Mouse (Mus musculus): ENCODE data around the gene Ino80b. TPM values are rescaled to one million over a fixed set of nuclear protein-coding genes. Genes with fewer than 3 reads are reported as not detected.
A peak's percentile ranks its signal among the peaks of the same experiment; 100 is the strongest.

Gene Ino80b
- total and polyA plus RNA-seq, 3 experiments: 14.9 to 30.4 (median 26.1) TPM

- Histone ChIP-seq H3K9me3 (replicated peaks; ENCODE audit: low read length) (no peaks in the 10 kb centered on the region), H3K9ac (ENCODE audit: insufficient read depth, low read depth) (peak overlapping the region; percentile 46; the same call in 1 of the 2 replicates), H3K4me3 (replicated peaks in 1 of 3; ENCODE audit: low read depth in 2 of 3, low read length in 2 of 3, poor library complexity in 1 of 3) (peak overlapping the region; percentile 59 to 67 (median 63)), H3K4me1 (ENCODE audit: control insufficient read depth in 1 of 2, insufficient read depth in 2 of 2) (peaks cover 21 to 70% of the 10 kb centered on the region in 2 experiments), H3K27me3 (replicated peaks) (no peaks in the 10 kb centered on the region), H3K4me2 (ENCODE audit: insufficient read depth, low read depth, poor library complexity, severe bottlenecking) (peak overlapping the region; percentile 81), H3K27ac (ENCODE audit: insufficient read depth, low read depth) (0 out of 2 replicates have a peak overlapping the region, but pooled peaks have one; percentile 5), H3K79me2 (replicated peaks; ENCODE audit: control insufficient read depth, extremely low read depth, insufficient read depth, poor library complexity, severe bottlenecking) (no peaks in the 10 kb centered on the region), H3K36me3 (replicated peaks in 1 of 2; ENCODE audit: control insufficient read depth in 1 of 2, insufficient read depth in 1 of 2, low read length in 1 of 2) (peaks cover 15 to 32% of the 10 kb centered on the region in 2 experiments)
- DNase-seq (ENCODE audit: extremely low read depth): no peak
- in situ Hi-C loops (cut with MboI; ENCODE audit: low pct_ligation_motif_present, low pct_unique_long_range_greater_than_20kb, low sequenced_read_pairs) (no loop called here), dilution Hi-C loops (cut with MboI; ENCODE audit: extremely low pct_ligation_motif_present, extremely low pct_unique_long_range_greater_than_20kb, low sequenced_read_pairs) (no loop called here)
- TF ChIP-seq POLR2A (IDR thresholded peaks at IDR 0.05; ENCODE audit: low read depth, low read length): no peak
- TF ChIP-seq MXI1 (IDR thresholded peaks at IDR 0.05; ENCODE audit: low read depth, low read length): no peak
These were observed 3.1 kb downstream of the Ino80b start for GRCm38 (mm10) chr6:83121863-83122710.

GRCm38 (mm10) chr6:83120930-83121862 lies 4.0 kb downstream of the Ino80b start, which contains the start of gene Wbp1:
Gene Wbp1, minus strand, starts transcription at chr6:83121559.
- H3K36me3 ChIP-seq (replicated peaks in 1 of 2; ENCODE audit: control insufficient read depth in 1 of 2, insufficient read depth in 1 of 2, low read length in 1 of 2): peaks cover 18 to 38% of the 10 kb centered on the region in 2 experiments
- H3K4me2 ChIP-seq (ENCODE audit: insufficient read depth, low read depth, poor library complexity, severe bottlenecking): peak within 1 kb of the TSS; percentile 81
- peak; percentile 99 for DNase-seq (ENCODE audit: extremely low read depth)
- dilution Hi-C loops (cut with MboI; ENCODE audit: extremely low pct_ligation_motif_present, extremely low pct_unique_long_range_greater_than_20kb, low sequenced_read_pairs) (no loop called here), in situ Hi-C loops (cut with MboI; ENCODE audit: low pct_ligation_motif_present, low pct_unique_long_range_greater_than_20kb, low sequenced_read_pairs) (no loop called here)
- no peaks in the 10 kb centered on the region for H3K9me3 ChIP-seq (replicated peaks; ENCODE audit: low read length)
- H3K27ac ChIP-seq (ENCODE audit: insufficient read depth, low read depth): peak within 1 kb of the TSS; percentile 44
- H3K4me1 ChIP-seq (ENCODE audit: control insufficient read depth in 1 of 2, insufficient read depth in 2 of 2): peaks cover 27 to 77% of the 10 kb centered on the region in 2 experiments
- peak within 1 kb of the TSS; percentile 65 to 73 (median 67) for H3K4me3 ChIP-seq (replicated peaks in 1 of 3; ENCODE audit: low read depth in 2 of 3, low read length in 2 of 3, poor library complexity in 1 of 3)
- peak within 1 kb of the TSS; percentile 59 for H3K9ac ChIP-seq (ENCODE audit: insufficient read depth, low read depth)
- H3K79me2 ChIP-seq (replicated peaks; ENCODE audit: control insufficient read depth, extremely low read depth, insufficient read depth, poor library complexity, severe bottlenecking): peaks cover 6% of the 10 kb centered on the region; the same call in 1 of the 2 replicates
- H3K27me3 ChIP-seq (replicated peaks): no peaks in the 10 kb centered on the region
- TF ChIP-seq UBTF (IDR thresholded peaks at IDR 0.05; ENCODE audit: low read depth, low read length) (peak; percentile 58; the same call in 1 of the 2 replicates), EP300 (IDR thresholded peaks at IDR 0.05; ENCODE audit: low read length) (no peak), CHD1 (IDR thresholded peaks at IDR 0.05; ENCODE audit: low read depth, low read length) (no peak), ZKSCAN1 (IDR thresholded peaks at IDR 0.05; ENCODE audit: borderline replicate concordance, low read depth, low read length) (no peak), KAT2A (IDR thresholded peaks at IDR 0.05; ENCODE audit: insufficient replicate concordance, low read length) (no peak), ETS1 (conservative IDR thresholded peaks at IDR 0.05; ENCODE audit: low read depth, low read length) (no peak), ELF1 (IDR thresholded peaks at IDR 0.05; ENCODE audit: low read depth, low read length) (0 out of 2 replicates have a peak, but pooled peaks have one; percentile 12), MAFK (IDR thresholded peaks at IDR 0.05; ENCODE audit: insufficient replicate concordance, low read length) (no peak), RCOR1 (conservative IDR thresholded peaks at IDR 0.05; ENCODE audit: low read depth, low read length) (no peak), IRF4 (IDR thresholded peaks at IDR 0.05; ENCODE audit: low read depth, low read length) (no peak), SIN3A (IDR thresholded peaks at IDR 0.05; ENCODE audit: low read length) (no peak; the same call in none of the 2 replicates), MAZ (IDR thresholded peaks at IDR 0.05; ENCODE audit: low read depth, low read length) (0 out of 2 replicates have a peak, but pooled peaks have one; percentile 17), ZC3H11A (IDR thresholded peaks at IDR 0.05; ENCODE audit: low read depth, low read length) (no peak), MYC (IDR thresholded peaks at IDR 0.05; ENCODE audit: low read depth, low read length) (0 out of 2 replicates have a peak, but pooled peaks have one; percentile 2), RAD21 (IDR thresholded peaks at IDR 0.05; ENCODE audit: low read depth, low read length) (no peak), USF1 (IDR thresholded peaks at IDR 0.05; ENCODE audit: low read depth, low read length) (peak; percentile 11; the same call in 1 of the 2 replicates), JUND (conservative IDR thresholded peaks at IDR 0.05; ENCODE audit: low read depth, low read length) (no peak), TCF12 (IDR thresholded peaks at IDR 0.05; ENCODE audit: low read depth, low read length) (peak; percentile 39; the same call in 1 of the 2 replicates), SMC3 (IDR thresholded peaks at IDR 0.05; ENCODE audit: low read depth, low read length) (no peak), MXI1 (IDR thresholded peaks at IDR 0.05; ENCODE audit: low read depth, low read length) (peak; percentile 74; the same call in 1 of the 2 replicates), ZNF384 (IDR thresholded peaks at IDR 0.05; ENCODE audit: low read depth, low read length) (no peak), MEF2A (IDR thresholded peaks at IDR 0.05; ENCODE audit: borderline replicate concordance, low read depth, low read length) (0 out of 2 replicates have a peak, but pooled peaks have one; percentile 32), CHD2 (IDR thresholded peaks at IDR 0.05; ENCODE audit: low read length) (peak; percentile 87), PAX5 (IDR thresholded peaks at IDR 0.05; ENCODE audit: low read length) (no peak), CTCF (conservative IDR thresholded peaks at IDR 0.05 in 1 of 2, IDR thresholded peaks at IDR 0.05 in 1 of 2; ENCODE audit: low read depth in 2 of 2, low read length in 2 of 2) (no peak), JUN (IDR thresholded peaks at IDR 0.05; ENCODE audit: insufficient read depth, low read depth, low read length) (no peak), POLR2A (IDR thresholded peaks at IDR 0.05; ENCODE audit: low read depth, low read length) (peak; percentile 83)

Measured in CH12.LX (cell line).